Mouse (Mus musculus): Measurements from ENCODE around the gene Armh3. TPM values are rescaled to one million over a fixed set of nuclear protein-coding genes. Genes with fewer than 3 reads are reported as not detected.

The Armh3 gene
- total and polyA plus RNA-seq, 3 experiments: 4.1 to 10.8 TPM; not detected in 1

DNA sequence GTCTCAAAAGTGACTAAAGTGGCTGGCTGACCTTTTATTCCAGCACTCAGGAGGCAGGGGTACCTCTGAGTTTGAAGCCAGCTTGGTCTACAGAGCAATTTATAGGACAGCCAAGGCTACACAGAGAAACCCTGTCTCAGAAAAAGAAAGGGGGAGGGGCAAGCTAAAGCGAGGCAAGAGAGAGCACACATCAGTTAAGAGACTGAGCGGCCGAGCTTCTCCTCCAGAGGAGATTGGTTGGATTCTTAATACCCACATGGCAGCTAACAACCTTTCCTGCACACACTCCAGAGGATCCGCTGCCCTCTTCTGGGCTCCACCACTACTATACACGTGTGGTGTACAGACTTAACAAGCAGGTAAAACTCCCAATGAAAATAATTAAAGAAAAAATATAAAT is 85.3 kb downstream of the Armh3 start:
- Histone ChIP-seq H3K36me3 (ENCODE audit: control insufficient read depth in 1 of 2, insufficient read depth in 2 of 2, low read length in 2 of 2) (no peaks in the 10 kb centered on the region), H3K4me3 (ENCODE audit: control insufficient read depth in 1 of 2, insufficient read depth in 1 of 2, low read depth in 2 of 2, low read length in 2 of 2) (no peak overlapping the region), H3K4me1 (ENCODE audit: control insufficient read depth in 1 of 2, insufficient read depth in 2 of 2, low read length in 2 of 2) (no peaks in the 10 kb centered on the region), H3K9me3 (replicated peaks; ENCODE audit: insufficient read depth, low read length) (no peaks in the 10 kb centered on the region), H3K27me3 (ENCODE audit: control insufficient read depth in 1 of 2, insufficient read depth in 2 of 2, low read length in 2 of 2) (no peaks in the 10 kb centered on the region), H3K9ac (ENCODE audit: control insufficient read depth, low read depth, low read length, poor library complexity, severe bottlenecking) (no peak overlapping the region), H3K27ac (ENCODE audit: control insufficient read depth, low read depth, low read length) (no peak overlapping the region), H3K79me2 (ENCODE audit: control insufficient read depth, insufficient read depth, low read length, poor library complexity) (no peaks in the 10 kb centered on the region)
- DNase-seq (ENCODE audit: low read depth, low spot score): no peak
- TF ChIP-seq RAD21 (IDR thresholded peaks at IDR 0.05; ENCODE audit: low read depth, low read length) (no peak), KAT2A (conservative IDR thresholded peaks at IDR 0.05; ENCODE audit: low read depth, low read length) (no peak), GATA1 (IDR thresholded peaks at IDR 0.05; ENCODE audit: low read depth, low read length) (no peak), ZC3H11A (IDR thresholded peaks at IDR 0.05; ENCODE audit: low read depth, low read length) (no peak), MYC (IDR thresholded peaks at IDR 0.05; ENCODE audit: low read depth, low read length) (no peak), SIN3A (IDR thresholded peaks at IDR 0.05; ENCODE audit: low read length) (no peak), MEF2A (IDR thresholded peaks at IDR 0.05; ENCODE audit: extremely low read depth, insufficient replicate concordance, low read depth, low read length, poor library complexity, severe bottlenecking) (no peak), RCOR1 (IDR thresholded peaks at IDR 0.05; ENCODE audit: low read depth, low read length) (no peak), GABPA (IDR thresholded peaks at IDR 0.05; ENCODE audit: low read depth, low read length) (no peak), ZKSCAN1 (IDR thresholded peaks at IDR 0.05; ENCODE audit: low read depth, low read length) (no peak), NRF1 (IDR thresholded peaks at IDR 0.05; ENCODE audit: insufficient read depth, low read depth, low read length, poor library complexity, severe bottlenecking) (no peak), SMC3 (IDR thresholded peaks at IDR 0.05; ENCODE audit: low read depth, low read length) (no peak), MAZ (IDR thresholded peaks at IDR 0.05; ENCODE audit: low read depth, low read length) (no peak), POLR2AphosphoS5 (IDR thresholded peaks at IDR 0.05; ENCODE audit: borderline replicate concordance, low read depth, low read length) (no peak), MAX (IDR thresholded peaks at IDR 0.05; ENCODE audit: low read length) (no peak), BHLHE40 (IDR thresholded peaks at IDR 0.05; ENCODE audit: borderline replicate concordance, low read depth, low read length) (no peak), USF2 (IDR thresholded peaks at IDR 0.05; ENCODE audit: borderline replicate concordance in 1 of 2, insufficient read depth in 1 of 2, low read depth in 1 of 2, low read length in 2 of 2) (no peak), MAFK (IDR thresholded peaks at IDR 0.05; ENCODE audit: borderline replicate concordance, low read depth, low read length) (no peak), ZNF384 (IDR thresholded peaks at IDR 0.05; ENCODE audit: low read depth, low read length) (no peak)

- no peaks in the 10 kb centered on the region for H3K79me2 ChIP-seq (ENCODE audit: control insufficient read depth, insufficient read depth, low read length, poor library complexity)
- DNase-seq (ENCODE audit: low read depth, low spot score): no peak
- TF ChIP-seq CTCF (IDR thresholded peaks at IDR 0.05 in 2 of 3, conservative IDR thresholded peaks at IDR 0.05 in 1 of 3; ENCODE audit: control insufficient read depth in 1 of 3, insufficient read depth in 1 of 3, low read depth in 2 of 3, low read length in 3 of 3, poor library complexity in 1 of 3, severe bottlenecking in 1 of 3) (no peak), GABPA (IDR thresholded peaks at IDR 0.05; ENCODE audit: low read depth, low read length) (no peak), ZC3H11A (IDR thresholded peaks at IDR 0.05; ENCODE audit: low read depth, low read length) (no peak), MAZ (IDR thresholded peaks at IDR 0.05; ENCODE audit: low read depth, low read length) (no peak), MEF2A (IDR thresholded peaks at IDR 0.05; ENCODE audit: extremely low read depth, insufficient replicate concordance, low read depth, low read length, poor library complexity, severe bottlenecking) (no peak), MYC (IDR thresholded peaks at IDR 0.05; ENCODE audit: low read depth, low read length) (no peak), TCF12 (IDR thresholded peaks at IDR 0.05; ENCODE audit: low read depth, low read length) (no peak), HCFC1 (IDR thresholded peaks at IDR 0.05; ENCODE audit: low read depth, low read length) (no peak), NELFE (IDR thresholded peaks at IDR 0.05; ENCODE audit: low read depth, low read length) (no peak), GATA1 (IDR thresholded peaks at IDR 0.05; ENCODE audit: low read depth, low read length) (no peak), CHD1 (IDR thresholded peaks at IDR 0.05; ENCODE audit: low read depth, low read length) (no peak), MAFK (IDR thresholded peaks at IDR 0.05; ENCODE audit: borderline replicate concordance, low read depth, low read length) (no peak), POLR2AphosphoS5 (IDR thresholded peaks at IDR 0.05; ENCODE audit: borderline replicate concordance, low read depth, low read length) (no peak), RAD21 (IDR thresholded peaks at IDR 0.05; ENCODE audit: low read depth, low read length) (no peak), ETS1 (IDR thresholded peaks at IDR 0.05; ENCODE audit: low read depth, low read length) (no peak)
- H3K27ac ChIP-seq (ENCODE audit: control insufficient read depth, low read depth, low read length): no peak overlapping the region
- H3K4me3 ChIP-seq (ENCODE audit: control insufficient read depth in 1 of 2, insufficient read depth in 1 of 2, low read depth in 2 of 2, low read length in 2 of 2): no peak overlapping the region
- no peaks in the 10 kb centered on the region for H3K27me3 ChIP-seq (ENCODE audit: control insufficient read depth in 1 of 2, insufficient read depth in 2 of 2, low read length in 2 of 2)
- H3K36me3 ChIP-seq (ENCODE audit: control insufficient read depth in 1 of 2, insufficient read depth in 2 of 2, low read length in 2 of 2): no peaks in the 10 kb centered on the region
- H3K9ac ChIP-seq (ENCODE audit: control insufficient read depth, low read depth, low read length, poor library complexity, severe bottlenecking): no peak overlapping the region
- H3K9me3 ChIP-seq (replicated peaks; ENCODE audit: insufficient read depth, low read length): no peaks in the 10 kb centered on the region
- H3K4me1 ChIP-seq (ENCODE audit: control insufficient read depth in 1 of 2, insufficient read depth in 2 of 2, low read length in 2 of 2): no peaks in the 10 kb centered on the region
Observed at GRCm38 (mm10) chr19:45912376-45912775, 85.9 kb downstream of the Armh3 start.

Measured in MEL (cell line).